ENCODE assay signal across 14 mouse cellular contexts in genomic region chr1:164797746-164798285, GRCm38 (mm10). TPM values are rescaled to one million over a fixed set of nuclear protein-coding genes. Genes with fewer than 3 reads are reported as not detected.
DNase-seq lines count a peak whose midpoint lies in the region; ATAC-seq and TF ChIP-seq lines count a peak whose summit lies in the region.
"Had no signal": no experiment of that assay in that cellular context is flagged by ENCODE, and none has a peak within 500 bp of the region (broad histone marks: within the 10 kb centered on the region; RNA-seq: fewer than 3 reads in every experiment).

No protein-coding gene starts in this region.

- H3K36me3 ChIP-seq in heart, embryonic 11.5 days (ENCODE audit: control insufficient read depth, insufficient read depth, low read length): no peaks in the 10 kb centered on the region
- no peaks in the 10 kb centered on the region for H3K36me3 ChIP-seq in neural tube, embryonic 15.5 days
- H3K36me3 ChIP-seq: forebrain, embryonic 15.5 days; hindbrain, embryonic 13.5 days had no signal

- no peak overlapping the region for H3K4me3 ChIP-seq in heart, embryonic 11.5 days (ENCODE audit: low read depth, low read length)
- no peak overlapping the region for H3K4me3 ChIP-seq in layer of hippocampus, adult 2 months
- peak overlapping the region; percentile 27 for H3K4me3 ChIP-seq in brown adipose tissue, adult 24 weeks (ENCODE audit: insufficient read depth, low read depth, low read length)
- H3K4me3 ChIP-seq in neural tube, embryonic 15.5 days (replicated peaks): no peak overlapping the region
- H3K4me3 ChIP-seq: forebrain, embryonic 15.5 days; hindbrain, embryonic 13.5 days had no signal

- 67% methylated on average over 1 of the region's 1 CpGs for WGBS in heart, embryonic 11.5 days (ENCODE audit: insufficient replicate concordance)
- WGBS in neural tube, embryonic 15.5 days: 89% methylated on average over 1 of the region's 1 CpGs

- DNase-seq in heart, adult 11 months: peak; percentile 93
- DNase-seq in layer of hippocampus, adult 2 months (ENCODE audit: low spot score in 2 of 2): no peak
- DNase-seq in layer of hippocampus, postnatal 14 days (ENCODE audit: low spot score in 2 of 2): no peak
- DNase-seq in thymus, postnatal 10 days (ENCODE audit: low spot score in 2 of 2): no peak
- no peak for DNase-seq in urinary bladder, postnatal 4 days (ENCODE audit: low spot score in 2 of 2)
- DNase-seq: adrenal gland, adult 8-10 months; right cerebral cortex, postnatal 14 days had no signal

- H3K4me1 ChIP-seq in heart, embryonic 11.5 days (ENCODE audit: control insufficient read depth, insufficient read depth, low read length): peaks cover 3% of the 10 kb centered on the region; the same call in 1 of the 2 replicates
- peaks cover 10% of the 10 kb centered on the region for H3K4me1 ChIP-seq in brown adipose tissue, adult 24 weeks (ENCODE audit: control insufficient read depth, insufficient read depth, insufficient read length, low read length)
- H3K4me1 ChIP-seq in neural tube, embryonic 15.5 days: peaks cover 15% of the 10 kb centered on the region

- no peak overlapping the region for H3K4me2 ChIP-seq in heart, embryonic 11.5 days
- H3K4me2 ChIP-seq in neural tube, embryonic 15.5 days: no peak overlapping the region
- H3K4me2 ChIP-seq: forebrain, embryonic 15.5 days; hindbrain, embryonic 13.5 days; midbrain, embryonic 11.5 days had no signal

- no peaks in the 10 kb centered on the region for H3K9me3 ChIP-seq in heart, embryonic 11.5 days (replicated peaks; ENCODE audit: control insufficient read depth, low read length)
- H3K9me3 ChIP-seq in neural tube, embryonic 15.5 days (replicated peaks): no peaks in the 10 kb centered on the region
- H3K9me3 ChIP-seq: forebrain, embryonic 15.5 days; hindbrain, embryonic 13.5 days had no signal

- H3K27ac ChIP-seq in heart, embryonic 11.5 days (ENCODE audit: low read depth, low read length): no peak overlapping the region
- H3K27ac ChIP-seq in layer of hippocampus, adult 2 months: peak overlapping the region; percentile 46; the same call in 1 of the 2 replicates
- H3K27ac ChIP-seq in brown adipose tissue, adult 24 weeks (replicated peaks; ENCODE audit: low read depth, low read length): peak overlapping the region; percentile 90
- 0 out of 2 replicates have a peak overlapping the region, but pooled peaks have one; percentile 49 for H3K27ac ChIP-seq in neural tube, embryonic 15.5 days (replicated peaks)
- H3K27ac ChIP-seq: forebrain, embryonic 15.5 days; hindbrain, embryonic 13.5 days; liver, embryonic 14.5 days had no signal

- H3K9ac ChIP-seq in heart, embryonic 11.5 days (ENCODE audit: low read depth, low read length): no peak overlapping the region
- no peak overlapping the region for H3K9ac ChIP-seq in neural tube, embryonic 15.5 days (replicated peaks)
- H3K9ac ChIP-seq: forebrain, embryonic 15.5 days; hindbrain, embryonic 13.5 days; liver, embryonic 14.5 days had no signal

- ATAC-seq in heart, embryonic 11.5 days (replicated peaks; ENCODE audit: insufficient number of reproducible peaks, low FRiP score, low TSS enrichment): no peak
- no peak for ATAC-seq in neural tube, embryonic 15.5 days (ENCODE audit: low FRiP score)

- TF ChIP-seq CTCF in layer of hippocampus, adult 2 months (conservative IDR thresholded peaks at IDR 0.05): no peak

- no peaks in the 10 kb centered on the region for H3K27me3 ChIP-seq in heart, embryonic 11.5 days (ENCODE audit: control insufficient read depth, insufficient read depth, low read length)
- no peaks in the 10 kb centered on the region for H3K27me3 ChIP-seq in neural tube, embryonic 15.5 days (replicated peaks)
- H3K27me3 ChIP-seq: forebrain, embryonic 15.5 days; hindbrain, embryonic 13.5 days had no signal

RNA-seq across cellular contexts. Expression of gene Dpt, which starts 1.4 kb away (rescaled TPM):
- polyA plus RNA-seq in heart, embryonic 11.5 days (2014; fragmentation: Nextera tagmentation; extraction: Ambion mirVana): 0.23 and 0.54 TPM in 2 replicates
- not detected for total RNA-seq in layer of hippocampus, adult 2 months (2021)
- under 1 TPM; 0.44 to 0.64 TPM for total RNA-seq in layer of hippocampus, postnatal 14 days (2021)
- polyA plus RNA-seq in brown adipose tissue, adult 24 weeks (2012; ENCODE audit: insufficient read depth, insufficient read length, missing spikeins): 153 and 231 TPM in 2 replicates
- polyA plus RNA-seq in neural tube, embryonic 15.5 days (2015; fragmentation: Nextera tagmentation; extraction: Ambion mirVana): 6.2 and 7.2 TPM in 2 replicates
- polyA plus RNA-seq: forebrain, embryonic 15.5 days; midbrain, embryonic 11.5 days had no signal

Comparison
In these comparisons a context has a peak if more than half of its experiments do, and no peak if none do; other contexts are left out.
1. RNA of gene Dpt, which starts 1.4 kb away (polyA plus RNA-seq): 153 to 231 TPM in brown adipose tissue, adult 24 weeks; 6.2 to 7.2 TPM in neural tube, embryonic 15.5 days and 0.23 to 0.54 TPM in heart, embryonic 11.5 days; every median in the first group is over 10 times any median in the second.